Mouse (Mus musculus) testis, adult 2 months (tissue): Measurements from ENCODE around the gene Tex46. TPM values are rescaled to one million over a fixed set of nuclear protein-coding genes. Genes with fewer than 3 reads are reported as not detected.

Experiments used
- H3K27ac ChIP-seq: fragments of 200-500 bp; 2 replicates; pipeline ENCODE4 v1.5.1; 2012; ENCODE audit warnings: low read depth, low read length; ENCODE audit not compliant: control insufficient read depth, insufficient read depth
- H3K27me3 ChIP-seq: fragments of 200-500 bp; 2 replicates; pipeline ENCODE4 v1.6.1; 2012; ENCODE audit warnings: mild to moderate bottlenecking, low read length, moderate library complexity; ENCODE audit not compliant: control insufficient read depth, insufficient read depth
- H3K36me3 ChIP-seq: fragments of 200-500 bp; 2 replicates; pipeline ENCODE4 v1.6.1; 2012; ENCODE audit warnings: mild to moderate bottlenecking, low read length; ENCODE audit not compliant: control insufficient read depth, insufficient read depth
- H3K4me1 ChIP-seq: fragments of 200-500 bp; 2 replicates; pipeline ENCODE4 v1.6.1; 2012; ENCODE audit warnings: low read length; ENCODE audit not compliant: control insufficient read depth, insufficient read depth
- H3K4me3 ChIP-seq: fragments of 200-500 bp; 2 replicates; pipeline ENCODE4 v1.5.1; 2012; ENCODE audit warnings: low read depth, mild to moderate bottlenecking, low read length, moderate library complexity, mixed read lengths; ENCODE audit not compliant: control insufficient read depth
- CTCF ChIP-seq: fragments of 200-500 bp; IDR thresholded peaks from 2 replicates; pipeline ENCODE4 v1.5.1; 2012; ENCODE audit warnings: low read depth, mild to moderate bottlenecking, inconsistent platforms, low read length, moderate library complexity; ENCODE audit not compliant: control insufficient read depth, insufficient read depth, insufficient replicate concordance
- POLR2A ChIP-seq: fragments of 200-500 bp; IDR thresholded peaks from 2 replicates; pipeline ENCODE4 v1.6.1; 2012; ENCODE audit warnings: low read depth, mild to moderate bottlenecking, inconsistent platforms, low read length, moderate library complexity; ENCODE audit not compliant: control insufficient read depth
- polyA plus RNA-seq: library from polyadenylated mRNA; depleted of rRNA; stranded (reverse); fragments of >200 nt; gene quantifications from 2 replicates; pipeline ENCODE4 v1.2.3, GENCODE M21; 2012

Gene Tex46
- polyA plus RNA-seq, 1 experiment = 68.3 TPM

GRCm38 (mm10) chr4:136635995-136636394 is 25.8 kb downstream of the Tex46 start:
- TF ChIP-seq POLR2A (no peak), CTCF (no peak)
- Histone ChIP-seq H3K27ac (no peak overlapping the region), H3K27me3 (no peaks in the 10 kb centered on the region), H3K4me3 (no peak overlapping the region; the same call in 1 of the 2 replicates), H3K36me3 (no peaks in the 10 kb centered on the region), H3K4me1 (peaks cover 38% of the 10 kb centered on the region)

GRCm38 (mm10) chr4:136636511-136636910 is 26.3 kb downstream of the Tex46 start:
- TF ChIP-seq POLR2A = no peak
- Histone ChIP-seq H3K4me3 (peak overlapping the region; percentile 77), H3K36me3 (no peaks in the 10 kb centered on the region), H3K27ac (no peak overlapping the region; the same call in 1 of the 2 replicates), H3K4me1 (peaks cover 38% of the 10 kb centered on the region), H3K27me3 (no peaks in the 10 kb centered on the region)

DNA sequence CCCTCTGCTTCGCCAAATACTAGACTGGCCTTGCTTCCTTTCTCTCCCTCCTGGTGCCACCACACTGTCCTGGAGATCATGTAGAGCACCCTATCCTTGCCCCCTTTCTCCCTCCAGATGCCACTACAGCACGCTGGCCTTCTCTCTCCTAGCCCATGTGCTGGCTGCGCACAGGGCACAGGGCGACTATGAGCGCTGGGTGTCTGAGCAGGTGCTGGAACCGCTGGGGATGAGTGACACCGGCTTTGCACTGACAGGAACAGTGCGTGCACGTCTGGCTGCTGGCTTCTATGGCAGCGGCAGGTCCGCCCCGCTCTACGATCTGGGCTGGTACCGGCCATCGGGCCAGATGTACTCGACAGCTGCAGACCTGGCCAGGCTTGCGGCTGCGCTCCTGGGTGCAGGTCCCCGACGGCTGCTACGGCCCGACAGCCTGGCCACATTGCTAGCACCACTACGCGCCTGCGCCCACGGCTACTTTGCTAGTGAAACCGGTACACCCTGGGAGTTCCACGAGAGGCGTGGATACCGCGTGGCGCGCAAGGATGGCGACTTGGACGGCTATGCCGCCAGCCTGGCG is 26.8 kb downstream of the Tex46 start:
- Histone ChIP-seq H3K27me3 (no peaks in the 10 kb centered on the region), H3K36me3 (no peaks in the 10 kb centered on the region), H3K27ac (peak overlapping the region; percentile 71), H3K4me3 (peak overlapping the region; percentile 77), H3K4me1 (peaks cover 38% of the 10 kb centered on the region)
- TF ChIP-seq POLR2A = peak; percentile 46; the same call in 1 of the 2 replicates
- no peak for TF ChIP-seq CTCF

- peak overlapping the region; percentile 77 for H3K4me3 ChIP-seq
- H3K27me3 ChIP-seq = no peaks in the 10 kb centered on the region
- H3K27ac ChIP-seq = no peak overlapping the region
- TF ChIP-seq POLR2A = no peak
- TF ChIP-seq CTCF = no peak
- no peaks in the 10 kb centered on the region for H3K36me3 ChIP-seq
- peaks cover 37% of the 10 kb centered on the region for H3K4me1 ChIP-seq
Measured at GRCm38 (mm10) chr4:136637563-136638229, 27.5 kb downstream of the Tex46 start.

DNA sequence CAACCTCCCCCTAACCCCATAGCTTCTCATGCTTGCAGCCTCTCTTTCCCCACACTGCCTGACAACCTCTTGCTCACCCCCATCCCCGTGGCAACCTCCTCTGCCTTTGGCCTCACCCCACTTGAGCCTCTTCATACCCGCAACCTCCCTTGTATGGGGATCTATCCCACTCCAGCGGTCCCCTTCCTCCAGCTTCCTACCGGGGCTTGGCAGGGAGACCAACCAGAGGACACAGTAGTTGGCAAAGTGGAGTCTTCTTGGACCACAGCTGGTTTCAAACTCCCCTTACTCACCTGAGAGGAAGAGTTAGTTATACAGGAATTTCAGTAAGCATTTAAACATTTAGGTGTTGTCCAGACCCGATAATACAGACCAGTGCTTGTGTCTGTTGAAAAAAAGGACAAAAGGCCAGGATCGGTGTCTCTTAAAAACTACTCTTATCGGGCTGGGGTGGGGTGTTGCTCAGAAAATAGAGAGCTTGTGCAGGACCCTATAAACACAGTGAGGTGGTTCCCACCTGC is 28.1 kb downstream of the Tex46 start:
- peaks cover 31% of the 10 kb centered on the region for H3K4me1 ChIP-seq
- H3K27me3 ChIP-seq = no peaks in the 10 kb centered on the region
- H3K4me3 ChIP-seq = no peak overlapping the region
- H3K36me3 ChIP-seq = no peaks in the 10 kb centered on the region
- H3K27ac ChIP-seq = no peak overlapping the region
- no peak for TF ChIP-seq CTCF
- no peak for TF ChIP-seq POLR2A

- H3K4me3 ChIP-seq = no peak overlapping the region
- no peaks in the 10 kb centered on the region for H3K27me3 ChIP-seq
- no peak overlapping the region for H3K27ac ChIP-seq
- H3K36me3 ChIP-seq = no peaks in the 10 kb centered on the region
- TF ChIP-seq POLR2A (no peak), CTCF (no peak)
- peaks cover 29% of the 10 kb centered on the region for H3K4me1 ChIP-seq
Measured at GRCm38 (mm10) chr4:136638890-136639289, 28.7 kb downstream of the Tex46 start.

GRCm38 (mm10) chr4:136648922-136649479 is 38.8 kb downstream of the Tex46 start:
- Histone ChIP-seq H3K4me1 (peaks cover 3% of the 10 kb centered on the region), H3K4me3 (no peak overlapping the region; the same call in 1 of the 2 replicates), H3K27ac (no peak overlapping the region), H3K27me3 (no peaks in the 10 kb centered on the region), H3K36me3 (no peaks in the 10 kb centered on the region)
- no peak for TF ChIP-seq POLR2A
- peak; percentile 92; the same call in 1 of the 2 replicates for TF ChIP-seq CTCF
